Mouse (Mus musculus) 416B (cell line): ENCODE results near the gene Eef1a2.

Experiments used
- DNase-seq: peaks from one replicate; pipeline ENCODE4 v3.0.0; 2011; ENCODE audit warnings: low read depth

Gene Eef1a2

GRCm38 (mm10) chr2:181158471-181158870 is 1.7 kb upstream of the Eef1a2 start:
- no peak for DNase-seq

GRCm38 (mm10) chr2:181157716-181158302 is 995 bp upstream of the Eef1a2 start:
- DNase-seq = no peak

GRCm38 (mm10) chr2:181157180-181157579 is 366 bp upstream of the Eef1a2 start:
- no peak for DNase-seq

DNA sequence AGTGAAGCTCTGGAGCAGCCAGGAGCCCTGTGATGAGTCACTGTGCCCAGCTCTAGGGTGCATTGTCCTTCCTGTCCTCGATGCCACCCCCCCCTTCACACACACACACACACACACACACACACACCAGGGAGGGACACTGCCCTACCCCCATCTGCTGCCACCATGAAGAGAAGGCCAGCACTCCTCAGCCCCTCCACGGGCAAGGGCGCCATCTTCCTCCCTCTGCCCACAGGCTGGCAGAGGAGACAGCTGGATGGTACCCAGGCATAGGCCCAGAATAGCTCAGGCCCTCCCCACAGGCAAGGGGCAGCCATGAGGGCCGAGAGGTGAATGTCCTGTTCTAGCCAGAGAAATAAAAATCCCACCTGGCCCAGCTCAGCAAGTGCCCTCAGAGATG is 1.0 kb downstream of the Eef1a2 start:
- no peak for DNase-seq

DNA sequence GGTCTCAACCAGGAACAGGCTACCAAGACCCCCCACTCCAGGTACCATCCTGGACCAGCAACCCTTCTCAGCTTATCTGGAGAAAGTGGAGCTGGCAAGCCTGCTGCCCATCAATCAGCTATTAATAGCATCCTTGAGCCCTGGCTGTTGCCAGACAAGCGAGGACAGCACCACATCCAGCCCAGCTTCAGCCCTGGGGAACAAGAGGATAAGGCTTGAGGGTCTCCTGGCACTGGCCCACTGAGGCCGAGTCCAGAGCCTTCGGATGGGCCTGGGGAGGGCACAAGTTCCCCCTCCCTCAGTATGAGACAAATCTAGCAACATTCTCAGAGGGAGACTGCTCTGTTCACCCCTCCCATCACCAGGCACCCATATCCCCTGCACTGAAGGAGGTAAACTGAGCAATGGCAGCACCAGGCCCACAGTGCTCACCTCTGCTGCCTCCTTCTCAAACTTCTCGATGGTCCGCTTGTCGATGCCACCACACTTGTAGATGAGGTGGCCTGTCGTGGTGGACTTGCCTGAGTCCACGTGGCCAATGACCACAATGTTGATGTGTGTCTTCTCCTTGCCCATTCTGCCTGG is 1.9 kb downstream of the Eef1a2 start:
- DNase-seq = no peak

GRCm38 (mm10) chr2:181154361-181154760 is 2.5 kb downstream of the Eef1a2 start:
- DNase-seq = no peak

GRCm38 (mm10) chr2:181153837-181154236 is 3.0 kb downstream of the Eef1a2 start:
- DNase-seq = peak; percentile 21

- no peak for DNase-seq
Measured at GRCm38 (mm10) chr2:181153131-181153530, 3.7 kb downstream of the Eef1a2 start.

DNA sequence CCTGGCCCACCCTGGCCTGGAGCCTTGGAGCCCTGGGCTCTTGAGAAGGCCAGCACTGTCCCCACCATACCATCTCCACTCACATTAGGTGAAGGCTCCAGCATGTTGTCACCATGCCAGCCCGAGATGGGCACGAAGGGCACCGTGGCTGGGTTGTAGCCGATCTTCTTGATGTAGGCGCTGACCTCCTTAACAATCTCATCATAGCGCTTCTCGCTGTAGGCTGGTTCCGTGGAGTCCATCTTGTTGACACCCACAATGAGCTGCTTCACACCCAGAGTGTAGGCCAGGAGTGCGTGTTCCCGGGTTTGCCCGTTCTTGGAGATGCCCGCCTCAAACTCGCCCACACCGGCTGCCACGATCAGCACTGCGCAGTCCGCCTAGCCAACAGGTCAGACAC is 4.1 kb downstream of the Eef1a2 start:
- DNase-seq = no peak

DNA sequence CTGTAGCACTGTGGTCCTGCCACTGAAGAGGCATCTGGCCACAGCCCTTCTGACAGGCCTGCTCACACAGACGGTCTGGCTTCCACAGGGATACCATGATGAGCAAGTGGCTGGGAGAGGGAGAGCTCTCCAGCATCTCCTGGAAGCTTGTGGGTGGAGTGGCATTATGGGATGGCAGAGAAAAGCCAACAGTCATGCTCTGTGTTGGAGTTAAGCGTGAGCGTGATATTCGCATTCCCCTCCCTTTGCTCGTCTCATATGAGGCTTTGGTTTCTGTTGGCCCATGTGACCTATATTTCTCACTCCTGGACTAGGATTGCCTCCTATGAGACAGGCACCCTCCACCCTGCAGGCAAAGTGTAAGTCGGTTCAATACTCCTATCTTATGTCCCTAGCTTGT is 6.5 kb downstream of the Eef1a2 start:
- DNase-seq = no peak

GRCm38 (mm10) chr2:181148318-181148955 is 8.4 kb downstream of the Eef1a2 start:
- no peak for DNase-seq

GRCm38 (mm10) chr2:181147546-181148317 is 9.1 kb downstream of the Eef1a2 start:
- no peak for DNase-seq

DNA sequence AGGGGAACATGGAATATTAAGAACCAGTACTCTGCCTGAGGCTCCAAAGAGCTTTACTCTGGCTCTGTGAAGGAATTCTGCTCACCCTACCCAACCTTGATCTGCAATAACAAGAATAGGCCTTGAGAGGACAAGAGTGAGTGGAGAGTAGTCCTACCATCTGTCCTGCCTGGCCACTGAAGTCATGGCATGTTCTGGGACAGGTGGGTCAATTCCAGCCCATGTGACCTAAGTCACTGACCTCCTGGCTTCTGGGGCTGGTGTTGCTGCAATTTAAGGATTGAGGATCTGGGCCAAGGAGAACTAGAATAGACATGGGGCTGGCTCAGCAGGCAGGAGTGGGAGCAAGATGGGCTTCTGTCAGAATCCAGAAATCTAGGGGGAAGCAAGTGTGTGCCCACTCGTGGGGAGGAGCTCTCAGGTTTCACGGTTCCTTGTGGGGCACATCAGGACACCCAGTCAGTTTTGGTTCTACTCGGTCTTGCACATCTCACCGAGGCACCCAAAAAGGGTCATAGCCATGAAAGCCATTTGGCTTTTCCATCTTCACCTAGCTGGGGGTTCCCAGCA is 9.8 kb downstream of the Eef1a2 start:
- DNase-seq = no peak

DNA sequence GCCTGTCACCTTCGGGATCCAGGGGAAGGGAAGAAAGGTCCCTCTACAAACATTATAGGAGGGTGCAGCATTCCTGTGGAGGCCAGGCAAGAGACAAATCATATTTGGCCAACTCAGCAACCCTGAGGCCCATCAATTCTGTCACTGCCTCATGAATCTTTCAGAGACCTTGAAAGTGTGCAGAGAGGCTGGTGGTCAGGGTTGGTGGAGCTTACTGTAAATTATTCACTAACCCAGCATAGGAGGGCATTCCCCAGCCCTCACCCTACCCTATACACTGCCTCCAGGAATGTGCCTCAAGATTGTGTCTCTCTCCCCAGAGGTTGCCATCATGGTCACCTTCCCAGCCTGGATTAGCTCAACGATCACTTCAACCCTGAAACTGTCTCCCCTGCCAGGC is 12.1 kb downstream of the Eef1a2 start:
- no peak for DNase-seq

GRCm38 (mm10) chr2:181143509-181144276 is 13.1 kb downstream of the Eef1a2 start:
- no peak for DNase-seq

DNA sequence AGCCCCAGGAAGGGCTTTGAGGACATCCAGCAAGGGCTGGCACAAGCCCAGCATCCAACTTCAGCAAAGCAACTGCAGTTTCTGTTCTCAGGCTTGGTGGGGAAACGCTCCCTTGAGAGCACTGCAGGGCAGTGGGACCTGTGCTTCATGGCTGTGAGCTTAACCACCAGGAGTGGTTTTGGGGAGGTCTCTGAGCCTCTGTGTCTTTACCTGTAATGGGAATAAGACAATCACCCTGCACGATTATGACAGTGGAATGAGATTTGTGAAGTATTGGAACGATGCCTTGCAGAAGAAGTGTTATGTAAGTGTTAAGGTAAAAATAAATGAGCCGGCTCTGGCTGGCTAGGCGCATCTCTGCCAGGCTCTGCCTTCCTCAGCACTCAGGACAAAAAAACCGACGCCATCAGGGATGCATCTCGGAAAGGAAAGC is 14.1 kb downstream of the Eef1a2 start:
- no peak for DNase-seq

- DNase-seq = no peak
Measured at GRCm38 (mm10) chr2:181139641-181140193, 17.1 kb downstream of the Eef1a2 start.

DNA sequence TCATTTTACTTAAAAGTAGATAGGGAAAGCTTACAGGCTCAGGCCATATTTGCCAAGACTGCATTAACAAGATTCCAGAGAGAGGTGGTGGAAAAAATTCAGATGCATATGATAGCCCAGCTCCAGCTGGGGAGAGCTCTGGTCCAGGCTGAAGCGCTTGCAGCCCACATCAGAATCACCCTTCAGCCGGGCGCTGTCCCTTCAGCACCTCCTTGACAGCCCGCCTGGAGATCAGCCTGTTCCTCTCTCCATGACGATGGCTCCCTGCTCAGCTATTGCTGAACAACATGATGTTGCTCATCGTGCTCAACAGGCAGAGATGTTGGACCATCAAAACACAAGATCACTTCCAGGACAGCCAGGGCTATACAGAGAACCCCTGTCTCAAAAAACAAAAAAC is 19.9 kb downstream of the Eef1a2 start:
- DNase-seq = peak; percentile 39

DNA sequence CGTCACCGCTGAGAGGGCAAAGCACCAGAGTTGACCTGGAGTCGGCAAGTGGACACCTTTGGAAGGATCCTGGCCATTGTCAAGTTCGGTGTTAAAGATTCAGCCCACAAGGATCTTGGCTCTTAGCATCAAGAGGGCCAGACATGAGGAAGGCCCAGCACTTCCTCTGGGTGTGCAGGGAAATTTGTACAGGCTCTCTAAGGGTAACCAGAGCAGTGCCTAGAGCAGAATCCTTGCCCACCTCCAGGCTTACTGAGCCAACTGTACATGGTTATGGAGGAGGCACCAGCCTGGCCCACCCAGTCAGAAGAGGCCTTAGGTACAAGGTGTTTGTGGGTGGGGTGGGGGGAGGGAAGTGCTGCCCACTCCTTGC is 21.4 kb downstream of the Eef1a2 start:
- DNase-seq = no peak

- DNase-seq = no peak
Measured at GRCm38 (mm10) chr2:181134591-181135445, 22.0 kb downstream of the Eef1a2 start, which contains the start of gene Kcnq2. Gene Kcnq2 (minus strand): TSS chr2:181135300.
